Mouse (Mus musculus): ENCODE data around the gene 2310046K23Rik. TPM values are rescaled to one million over a fixed set of nuclear protein-coding genes. Genes with fewer than 3 reads are reported as not detected.

Gene 2310046K23Rik
- not detected in 2 replicates for polyA plus RNA-seq (2016; fragmentation: Nextera tagmentation; extraction: Ambion mirVana)

- Histone ChIP-seq H3K9me3 (no peaks in the 10 kb centered on the region), H3K27me3 (ENCODE audit: insufficient read depth, poor library complexity, severe bottlenecking) (no peaks in the 10 kb centered on the region), H3K4me1 (replicated peaks) (no peaks in the 10 kb centered on the region), H3K36me3 (no peaks in the 10 kb centered on the region), H3K27ac (no peak within 1 kb of the TSS), H3K4me3 (no peak within 1 kb of the TSS)
- DNase-seq (ENCODE audit: low spot score), result no peak
- WGBS, result 87% methylated on average over 3 of the region's 3 CpGs
These were observed at the start of gene 2310046K23Rik for GRCm38 (mm10) chr3:92534411-92534810. Gene 2310046K23Rik, minus strand, starts transcription at chr3:92534511.

- H3K9me3 ChIP-seq, result no peaks in the 10 kb centered on the region
- no peak overlapping the region for H3K4me3 ChIP-seq
- no peak for DNase-seq (ENCODE audit: low spot score)
- 65% methylated on average over 3 of the region's 3 CpGs for WGBS
- H3K27ac ChIP-seq, result no peak overlapping the region
- H3K36me3 ChIP-seq, result no peaks in the 10 kb centered on the region
- no peaks in the 10 kb centered on the region for H3K4me1 ChIP-seq (replicated peaks)
- no peaks in the 10 kb centered on the region for H3K27me3 ChIP-seq (ENCODE audit: insufficient read depth, poor library complexity, severe bottlenecking)
These were observed 49.0 kb upstream of the 2310046K23Rik start for GRCm38 (mm10) chr3:92583164-92583826.

DNA sequence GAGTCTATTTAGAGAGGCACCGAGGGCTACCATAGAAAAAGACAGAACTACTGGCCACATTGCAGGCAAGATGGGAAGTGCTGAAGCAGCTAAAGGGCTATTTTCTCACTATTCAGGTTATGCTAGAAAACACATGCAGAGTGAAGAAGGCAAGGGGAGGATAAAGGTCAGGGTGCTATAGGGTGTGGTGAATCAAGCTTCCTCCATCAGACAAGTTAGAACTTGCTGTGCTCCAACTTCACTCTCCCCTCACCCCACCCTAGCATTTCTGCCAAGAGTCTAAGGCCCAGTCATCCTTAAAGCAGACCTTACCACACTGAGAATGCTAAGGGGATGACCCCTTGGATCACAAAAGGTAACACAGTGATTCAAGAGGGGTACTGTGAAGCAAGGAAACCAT is 45.2 kb upstream of the 2310046K23Rik start:
- Histone ChIP-seq H3K4me3 (no peak overlapping the region), H3K4me1 (replicated peaks) (no peaks in the 10 kb centered on the region), H3K27me3 (ENCODE audit: insufficient read depth, poor library complexity, severe bottlenecking) (no peaks in the 10 kb centered on the region), H3K27ac (no peak overlapping the region), H3K9me3 (no peaks in the 10 kb centered on the region), H3K36me3 (no peaks in the 10 kb centered on the region)
- WGBS, result 84% methylated on average over 1 of the region's 1 CpGs
- DNase-seq (ENCODE audit: low spot score), result no peak

DNA sequence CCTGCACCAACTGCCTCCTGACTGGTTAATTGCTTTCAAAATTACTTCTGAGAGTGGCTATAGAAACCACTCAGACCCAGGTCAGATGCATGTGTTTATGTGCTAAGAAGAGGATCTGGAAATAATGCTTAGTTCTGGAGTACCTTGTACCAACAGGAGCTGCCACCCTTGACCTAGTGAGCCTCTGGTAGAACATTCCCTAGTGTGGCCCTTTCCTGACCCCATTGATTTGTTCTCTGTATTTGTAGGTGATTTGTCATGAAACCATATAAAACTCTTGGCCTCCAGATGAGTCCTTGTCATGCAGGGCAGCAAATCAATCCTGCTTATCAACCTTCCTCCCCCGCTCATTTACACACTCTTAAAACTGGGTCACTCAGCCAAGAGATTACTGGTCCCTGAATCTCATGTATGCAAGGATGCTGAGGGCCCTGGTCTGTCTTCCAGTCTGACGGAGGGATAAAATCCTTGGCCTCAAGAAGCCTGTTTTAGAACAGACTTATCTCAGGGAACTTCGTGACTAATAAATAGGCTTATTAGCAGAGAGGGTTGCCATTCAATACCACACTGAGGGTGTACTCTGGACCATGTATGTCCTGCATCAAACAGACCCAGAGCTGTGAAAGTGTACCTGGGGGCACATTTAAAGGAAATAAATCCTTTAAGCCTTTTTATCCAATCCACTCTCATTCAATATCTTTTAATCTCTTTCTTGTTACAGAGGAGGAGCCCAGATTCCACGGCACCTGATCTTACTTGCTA is 44.5 kb upstream of the 2310046K23Rik start:
- Histone ChIP-seq H3K4me3 (no peak overlapping the region), H3K4me1 (replicated peaks) (no peaks in the 10 kb centered on the region), H3K9me3 (no peaks in the 10 kb centered on the region), H3K27me3 (ENCODE audit: insufficient read depth, poor library complexity, severe bottlenecking) (no peaks in the 10 kb centered on the region), H3K27ac (no peak overlapping the region), H3K36me3 (no peaks in the 10 kb centered on the region)
- DNase-seq (ENCODE audit: low spot score), result no peak
- WGBS, result 80% methylated on average over 4 of the region's 4 CpGs

- H3K27ac ChIP-seq, result no peak within 1 kb of the TSS
- 77% methylated on average over 1 of the region's 1 CpGs for WGBS
- H3K36me3 ChIP-seq, result no peaks in the 10 kb centered on the region
- H3K4me3 ChIP-seq, result no peak within 1 kb of the TSS
- H3K4me1 ChIP-seq (replicated peaks), result no peaks in the 10 kb centered on the region
- no peak for DNase-seq (ENCODE audit: low spot score)
- no peaks in the 10 kb centered on the region for H3K27me3 ChIP-seq (ENCODE audit: insufficient read depth, poor library complexity, severe bottlenecking)
- H3K9me3 ChIP-seq, result no peaks in the 10 kb centered on the region
These were observed 39.2 kb upstream of the 2310046K23Rik start, which contains the start of gene Ivl for GRCm38 (mm10) chr3:92573449-92574041. Gene Ivl, minus strand, starts transcription at chr3:92573735.

GRCm38 (mm10) chr3:92572514-92573155 is 38.3 kb upstream of the 2310046K23Rik start:
- DNase-seq (ENCODE audit: low spot score), result no peak
- no peak overlapping the region for H3K27ac ChIP-seq
- WGBS, result 69% methylated on average over 2 of the region's 2 CpGs
- H3K4me1 ChIP-seq (replicated peaks), result no peaks in the 10 kb centered on the region
- no peaks in the 10 kb centered on the region for H3K9me3 ChIP-seq
- no peak overlapping the region for H3K4me3 ChIP-seq
- no peaks in the 10 kb centered on the region for H3K27me3 ChIP-seq (ENCODE audit: insufficient read depth, poor library complexity, severe bottlenecking)
- H3K36me3 ChIP-seq, result no peaks in the 10 kb centered on the region

- H3K4me3 ChIP-seq, result no peak overlapping the region
- DNase-seq (ENCODE audit: low spot score), result no peak
- no peaks in the 10 kb centered on the region for H3K9me3 ChIP-seq
- no peaks in the 10 kb centered on the region for H3K36me3 ChIP-seq
- no peak overlapping the region for H3K27ac ChIP-seq
- H3K27me3 ChIP-seq (ENCODE audit: insufficient read depth, poor library complexity, severe bottlenecking), result no peaks in the 10 kb centered on the region
- H3K4me1 ChIP-seq (replicated peaks), result no peaks in the 10 kb centered on the region
- WGBS, result 88% methylated on average over 2 of the region's 2 CpGs
These were observed 34.4 kb upstream of the 2310046K23Rik start for GRCm38 (mm10) chr3:92568752-92569151.

DNA sequence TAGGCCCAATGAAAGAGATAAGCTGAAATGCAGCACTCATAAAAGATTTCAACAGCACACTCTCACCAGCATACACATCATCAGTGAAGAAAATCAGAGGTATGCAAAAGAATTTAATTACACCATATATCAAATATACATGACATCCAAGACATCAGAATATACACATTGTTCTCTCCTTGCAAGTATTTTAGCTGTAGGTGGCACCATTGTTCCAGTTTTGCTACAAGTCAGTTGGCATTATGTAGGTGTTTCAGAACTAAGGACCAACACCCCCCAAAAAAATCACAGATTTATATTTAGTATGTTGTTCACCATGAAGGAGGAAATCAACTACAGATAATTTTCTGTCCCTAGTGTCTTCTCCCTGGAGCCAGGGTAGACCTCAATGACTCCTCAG is 31.1 kb upstream of the 2310046K23Rik start:
- Histone ChIP-seq H3K27ac (no peak overlapping the region), H3K9me3 (no peaks in the 10 kb centered on the region), H3K4me3 (no peak overlapping the region), H3K27me3 (ENCODE audit: insufficient read depth, poor library complexity, severe bottlenecking) (no peaks in the 10 kb centered on the region), H3K4me1 (replicated peaks) (no peaks in the 10 kb centered on the region), H3K36me3 (no peaks in the 10 kb centered on the region)
- DNase-seq (ENCODE audit: low spot score), result no peak

DNA sequence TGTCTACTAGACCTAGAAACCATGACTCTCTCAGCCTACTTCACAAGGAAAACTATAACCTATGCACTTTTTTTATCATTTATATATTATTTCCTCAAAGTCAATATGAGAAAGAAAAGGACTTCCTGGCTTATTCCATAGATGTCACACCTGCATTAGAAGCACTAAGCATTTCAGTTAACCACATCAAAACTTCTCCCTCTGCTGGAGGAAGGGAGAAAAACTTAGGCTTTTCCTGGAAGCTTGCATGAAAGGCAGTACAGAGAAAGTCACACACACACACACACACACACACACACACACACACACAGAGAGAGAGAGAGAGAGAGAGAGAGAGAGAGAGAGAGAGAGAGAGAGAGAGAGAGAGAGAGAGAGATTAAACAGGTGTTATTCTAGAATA is 22.0 kb downstream of the 2310046K23Rik start:
- no peak overlapping the region for H3K27ac ChIP-seq
- no peaks in the 10 kb centered on the region for H3K27me3 ChIP-seq (ENCODE audit: insufficient read depth, poor library complexity, severe bottlenecking)
- no peaks in the 10 kb centered on the region for H3K4me1 ChIP-seq (replicated peaks)
- no peak overlapping the region for H3K4me3 ChIP-seq
- no peaks in the 10 kb centered on the region for H3K36me3 ChIP-seq
- DNase-seq (ENCODE audit: low spot score), result no peak
- no peaks in the 10 kb centered on the region for H3K9me3 ChIP-seq

DNA sequence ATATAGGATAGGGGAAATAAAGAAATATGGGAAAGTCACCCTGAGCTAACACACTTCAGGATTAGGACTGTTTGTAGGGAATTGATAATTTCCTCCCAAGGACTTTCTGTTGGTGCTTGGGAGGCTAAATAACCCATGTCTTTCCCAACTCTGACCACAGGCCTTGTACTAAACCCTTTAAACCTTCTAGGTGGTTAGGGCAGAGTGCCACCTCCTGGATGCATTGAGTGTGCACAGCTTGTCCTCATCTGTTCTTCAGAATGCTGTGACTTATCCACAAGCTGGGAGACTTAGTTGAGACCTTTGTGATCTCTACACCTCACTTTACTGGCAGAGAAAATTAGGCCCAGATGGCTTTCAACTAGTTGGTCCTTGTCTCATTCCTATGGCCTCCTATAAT is 23.5 kb downstream of the 2310046K23Rik start:
- Histone ChIP-seq H3K4me3 (no peak overlapping the region), H3K9me3 (no peaks in the 10 kb centered on the region), H3K4me1 (replicated peaks) (no peaks in the 10 kb centered on the region), H3K27me3 (ENCODE audit: insufficient read depth, poor library complexity, severe bottlenecking) (no peaks in the 10 kb centered on the region), H3K36me3 (no peaks in the 10 kb centered on the region), H3K27ac (no peak overlapping the region)
- DNase-seq (ENCODE audit: low spot score), result peak; percentile 9

DNA sequence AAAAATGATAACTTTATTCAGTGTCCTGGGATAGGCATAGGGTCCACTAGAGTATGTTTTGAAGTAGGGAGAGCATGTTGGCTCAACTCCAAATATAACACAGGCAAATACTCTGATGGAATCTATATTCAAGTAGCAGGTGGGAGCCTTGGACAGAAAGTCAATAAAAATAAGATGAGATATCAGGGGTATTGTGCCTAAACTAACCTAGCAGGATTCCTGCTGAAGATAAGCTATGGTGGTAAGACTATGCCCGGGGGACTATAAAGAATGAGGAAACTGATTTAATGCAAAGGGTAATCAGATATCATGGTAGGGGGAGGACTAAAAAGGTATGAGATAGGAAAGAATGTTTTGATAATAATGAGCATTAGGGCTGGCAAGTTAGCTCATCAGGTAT is 26.1 kb downstream of the 2310046K23Rik start:
- H3K4me3 ChIP-seq, result no peak overlapping the region
- no peaks in the 10 kb centered on the region for H3K4me1 ChIP-seq (replicated peaks)
- H3K27ac ChIP-seq, result no peak overlapping the region
- H3K36me3 ChIP-seq, result no peaks in the 10 kb centered on the region
- H3K27me3 ChIP-seq (ENCODE audit: insufficient read depth, poor library complexity, severe bottlenecking), result no peaks in the 10 kb centered on the region
- no peaks in the 10 kb centered on the region for H3K9me3 ChIP-seq
- WGBS, result 91% methylated on average over 1 of the region's 1 CpGs
- DNase-seq (ENCODE audit: low spot score), result no peak

- no peak overlapping the region for H3K27ac ChIP-seq
- H3K4me3 ChIP-seq, result no peak overlapping the region
- H3K9me3 ChIP-seq, result no peaks in the 10 kb centered on the region
- no peaks in the 10 kb centered on the region for H3K36me3 ChIP-seq
- H3K27me3 ChIP-seq (ENCODE audit: insufficient read depth, poor library complexity, severe bottlenecking), result no peaks in the 10 kb centered on the region
- no peak for DNase-seq (ENCODE audit: low spot score)
- no peaks in the 10 kb centered on the region for H3K4me1 ChIP-seq (replicated peaks)
These were observed 30.8 kb downstream of the 2310046K23Rik start for GRCm38 (mm10) chr3:92503528-92503927.

DNA sequence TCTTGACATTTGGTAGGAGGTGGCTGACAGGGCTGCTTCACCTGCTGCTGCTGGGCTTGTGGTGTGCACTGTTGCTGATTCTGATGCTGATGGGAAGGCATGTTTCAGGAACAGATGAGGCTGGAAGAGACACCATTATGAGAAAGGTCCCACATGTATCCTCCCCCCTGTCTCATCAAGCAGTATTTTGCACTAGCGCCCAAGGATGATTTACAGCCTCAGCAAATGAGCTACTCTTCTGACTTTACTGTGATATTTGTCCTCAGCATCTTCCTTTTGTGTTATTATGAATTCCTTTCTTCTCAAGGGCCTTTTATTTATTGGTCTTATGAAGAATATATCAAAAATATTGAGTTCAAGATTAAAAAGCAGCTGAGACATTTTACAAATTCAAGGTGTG is 33.9 kb downstream of the 2310046K23Rik start, which contains the start of gene Sprr4:
Gene Sprr4 (minus strand): TSS at position 101 of the 400 bp plus-strand sequence.
- no peaks in the 10 kb centered on the region for H3K9me3 ChIP-seq
- no peaks in the 10 kb centered on the region for H3K27me3 ChIP-seq (ENCODE audit: insufficient read depth, poor library complexity, severe bottlenecking)
- no peak within 1 kb of the TSS for H3K4me3 ChIP-seq
- 90% methylated on average over 1 of the region's 1 CpGs for WGBS
- no peak within 1 kb of the TSS for H3K27ac ChIP-seq
- DNase-seq (ENCODE audit: low spot score), result no peak
- H3K36me3 ChIP-seq, result no peaks in the 10 kb centered on the region
- no peaks in the 10 kb centered on the region for H3K4me1 ChIP-seq (replicated peaks)
